ENCODE assay signal across 10 mouse cellular contexts in genomic region chr3:105090981-105091380, GRCm38 (mm10). TPM values are rescaled to one million over a fixed set of nuclear protein-coding genes. Genes with fewer than 3 reads are reported as not detected.
DNase-seq lines count a peak whose midpoint lies in the region; ATAC-seq and TF ChIP-seq lines count a peak whose summit lies in the region.
"Had no signal": no experiment of that assay in that cellular context is flagged by ENCODE, and none has a peak within 500 bp of the region (broad histone marks: within the 10 kb centered on the region; RNA-seq: fewer than 3 reads in every experiment).

No protein-coding gene starts in this region.

- H3K4me3 ChIP-seq in neural tube, embryonic 15.5 days (replicated peaks), result no peak overlapping the region
- H3K4me3 ChIP-seq in forebrain, embryonic 13.5 days, result no peak overlapping the region
- H3K4me3 ChIP-seq in hindbrain, postnatal 0 days (ENCODE audit: low read length), result no peak overlapping the region
- H3K4me3 ChIP-seq: embryonic facial prominence, embryonic 12.5 days had no signal

- H3K4me2 ChIP-seq in neural tube, embryonic 15.5 days, result no peak overlapping the region
- no peak overlapping the region for H3K4me2 ChIP-seq in forebrain, embryonic 13.5 days
- no peak overlapping the region for H3K4me2 ChIP-seq in hindbrain, postnatal 0 days (ENCODE audit: low read depth, low read length)
- H3K4me2 ChIP-seq: embryonic facial prominence, embryonic 12.5 days had no signal

- no peak overlapping the region for H3K9ac ChIP-seq in neural tube, embryonic 15.5 days (replicated peaks)
- no peak overlapping the region for H3K9ac ChIP-seq in forebrain, embryonic 13.5 days
- H3K9ac ChIP-seq in hindbrain, postnatal 0 days (replicated peaks; ENCODE audit: low read length), result no peak overlapping the region
- H3K9ac ChIP-seq: embryonic facial prominence, embryonic 12.5 days had no signal

- no peak overlapping the region for H3K27ac ChIP-seq in neural tube, embryonic 15.5 days (replicated peaks)
- H3K27ac ChIP-seq in forebrain, embryonic 13.5 days, result no peak overlapping the region
- H3K27ac ChIP-seq in hindbrain, postnatal 0 days, result no peak overlapping the region
- H3K27ac ChIP-seq: embryonic facial prominence, embryonic 12.5 days had no signal

- TF ChIP-seq CTCF in hindbrain, postnatal 0 days (IDR thresholded peaks at IDR 0.05; ENCODE audit: low read depth), result peak; percentile 67

- WGBS in neural tube, embryonic 15.5 days, result 42% methylated on average over 3 of the region's 3 CpGs
- 29% methylated on average over 3 of the region's 3 CpGs for WGBS in forebrain, embryonic 13.5 days
- WGBS in hindbrain, postnatal 0 days, result 33% methylated on average over 3 of the region's 3 CpGs

- no peaks in the 10 kb centered on the region for H3K9me3 ChIP-seq in neural tube, embryonic 15.5 days (replicated peaks)
- no peaks in the 10 kb centered on the region for H3K9me3 ChIP-seq in forebrain, embryonic 13.5 days (replicated peaks)
- H3K9me3 ChIP-seq in hindbrain, postnatal 0 days (ENCODE audit: low read length), result no peaks in the 10 kb centered on the region
- H3K9me3 ChIP-seq: embryonic facial prominence, embryonic 12.5 days had no signal

- H3K27me3 ChIP-seq in neural tube, embryonic 15.5 days (replicated peaks), result no peaks in the 10 kb centered on the region
- no peaks in the 10 kb centered on the region for H3K27me3 ChIP-seq in forebrain, embryonic 13.5 days
- no peaks in the 10 kb centered on the region for H3K27me3 ChIP-seq in hindbrain, postnatal 0 days (ENCODE audit: insufficient read depth, low read length)
- H3K27me3 ChIP-seq: embryonic facial prominence, embryonic 12.5 days had no signal

- no peaks in the 10 kb centered on the region for H3K36me3 ChIP-seq in neural tube, embryonic 15.5 days
- H3K36me3 ChIP-seq in forebrain, embryonic 13.5 days (ENCODE audit: poor library complexity, severe bottlenecking), result no peaks in the 10 kb centered on the region
- H3K36me3 ChIP-seq in hindbrain, postnatal 0 days (ENCODE audit: insufficient read depth, low read length), result no peaks in the 10 kb centered on the region
- H3K36me3 ChIP-seq: embryonic facial prominence, embryonic 12.5 days had no signal

- peak; percentile 57; the same call in 1 of the 2 replicates for ATAC-seq in neural tube, embryonic 15.5 days (ENCODE audit: low FRiP score)
- peak; percentile 69; the same call in 1 of the 2 replicates for ATAC-seq in forebrain, embryonic 13.5 days
- peak; percentile 86 for ATAC-seq in hindbrain, postnatal 0 days
- ATAC-seq in megakaryocyte, adult 5-6 weeks (ENCODE audit: poor library complexity, severe bottlenecking), result no peak

- H3K4me1 ChIP-seq in neural tube, embryonic 15.5 days, result 0 out of 2 replicates have a peak, but pooled peaks cover 3% of the 10 kb centered on the region
- H3K4me1 ChIP-seq in forebrain, embryonic 13.5 days, result no peaks in the 10 kb centered on the region
- no peaks in the 10 kb centered on the region for H3K4me1 ChIP-seq in hindbrain, postnatal 0 days (ENCODE audit: insufficient read depth, low read length)
- H3K4me1 ChIP-seq: embryonic facial prominence, embryonic 12.5 days had no signal

- no peak for DNase-seq in neural tube, embryonic 10.5 days (ENCODE audit: extremely low spot score, low spot score)
- DNase-seq in adrenal gland, adult 2 months, result peak; percentile 73
- peak; percentile 64 for DNase-seq in hindbrain, postnatal 0 days (ENCODE audit: low spot score)
- peak; percentile 44 for DNase-seq in left cerebral cortex, adult 11 months (ENCODE audit: low spot score)
- DNase-seq in mesoderm, embryonic 11.5 days (ENCODE audit: low read depth, low spot score), result peak; percentile 40

RNA-seq across cellular contexts. Expression of gene 4930564D02Rik, which starts 24.3 kb away (rescaled TPM):
- polyA plus RNA-seq in neural tube, embryonic 15.5 days (2015; fragmentation: Nextera tagmentation; extraction: Ambion mirVana), result not detected in 2 replicates
- total RNA-seq in adrenal gland, adult 2 months (2021), result not detected
- not detected in 2 replicates for polyA plus RNA-seq in adrenal gland, adult 2 months (2012; rRNA removed)
- not detected in 2 replicates for polyA plus RNA-seq in forebrain, embryonic 13.5 days (2015; fragmentation: Nextera tagmentation; extraction: Ambion mirVana)
- total RNA-seq in hindbrain, postnatal 0 days (2014; rRNA removed), result not detected in 2 replicates
- polyA plus RNA-seq in hindbrain, postnatal 0 days (2015; fragmentation: Nextera tagmentation; extraction: Ambion mirVana), result not detected in 2 replicates
- not detected in 2 replicates for total RNA-seq in megakaryocyte, adult 5-6 weeks (2015)
- not detected in 2 replicates for total RNA-seq in megakaryocyte, adult 5-6 weeks (2017)
- polyA plus RNA-seq: embryonic facial prominence, embryonic 12.5 days; neural tube, embryonic 14.5 days had no signal

RNA-seq across cellular contexts. Expression of gene Cttnbp2nl, which starts 38.0 kb away (rescaled TPM):
- 35.8 and 38.8 TPM in 2 replicates for polyA plus RNA-seq in neural tube, embryonic 15.5 days (2015; fragmentation: Nextera tagmentation; extraction: Ambion mirVana)
- 10 to 100 TPM; 17.3 to 23.7 TPM for total RNA-seq in adrenal gland, adult 2 months (2021)
- polyA plus RNA-seq in adrenal gland, adult 2 months (2012; rRNA removed), result 2.1 and 2.8 TPM in 2 replicates
- polyA plus RNA-seq in forebrain, embryonic 13.5 days (2015; fragmentation: Nextera tagmentation; extraction: Ambion mirVana), result 53.2 and 54.9 TPM in 2 replicates
- total RNA-seq in hindbrain, postnatal 0 days (2014; rRNA removed), result 24.9 and 27.8 TPM in 2 replicates
- polyA plus RNA-seq in hindbrain, postnatal 0 days (2015; fragmentation: Nextera tagmentation; extraction: Ambion mirVana), result 35.9 and 42.4 TPM in 2 replicates
- total RNA-seq in megakaryocyte, adult 5-6 weeks (2015), result 0.58 and 1.5 TPM in 2 replicates
- total RNA-seq in megakaryocyte, adult 5-6 weeks (2017), result 0.77 and 1.4 TPM in 2 replicates
